Mouse (Mus musculus): Measurements from ENCODE around the gene Ksr1.

Gene Ksr1

DNA sequence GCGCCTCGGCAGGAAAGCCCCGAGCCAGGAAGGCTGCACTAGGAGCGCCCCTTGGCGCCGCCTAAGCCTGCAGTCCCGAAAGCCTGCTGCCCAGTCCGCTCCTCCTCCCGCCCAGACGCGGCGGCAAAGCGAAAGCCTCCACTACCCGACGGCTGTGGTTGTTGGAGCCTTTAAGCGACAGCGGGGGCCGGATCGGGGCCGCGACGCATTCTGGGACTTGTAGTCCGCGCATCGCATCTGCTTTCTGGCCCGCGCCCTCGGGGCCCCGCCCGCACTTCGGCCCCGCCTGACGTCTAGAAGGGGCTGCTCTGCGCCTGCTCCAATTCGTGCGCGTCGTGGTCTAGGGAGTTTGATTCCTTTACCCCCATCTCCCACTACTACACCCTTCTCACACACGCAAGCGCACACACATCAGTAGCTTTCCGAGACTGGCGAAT is at the start of gene Ksr1:
TSS of gene Ksr1 (minus strand) at position 77 of the 437 bp plus-strand sequence.
- DNase-seq (ENCODE audit: low read depth), result peak; percentile 97

DNA sequence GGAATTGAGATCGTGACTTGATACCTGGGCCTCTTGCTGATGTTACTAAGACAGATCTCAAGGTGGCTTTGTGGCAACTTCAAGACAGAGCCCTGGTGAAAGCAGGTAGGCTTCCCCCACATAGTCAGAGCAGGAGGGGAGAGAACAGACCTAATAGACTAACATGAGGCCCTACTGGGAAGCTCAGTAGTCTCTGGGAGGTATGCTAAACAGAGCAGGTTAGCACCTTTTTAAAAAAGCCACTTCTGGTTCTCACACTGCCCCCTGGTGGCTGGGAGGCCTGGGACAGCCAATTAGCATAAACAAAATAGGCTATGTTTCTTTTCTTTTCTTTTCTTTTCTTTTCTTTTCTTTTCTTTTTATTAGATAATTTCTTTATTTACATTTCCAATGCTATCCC is 46.0 kb upstream of the Ksr1 start:
- DNase-seq (ENCODE audit: low read depth), result no peak

DNA sequence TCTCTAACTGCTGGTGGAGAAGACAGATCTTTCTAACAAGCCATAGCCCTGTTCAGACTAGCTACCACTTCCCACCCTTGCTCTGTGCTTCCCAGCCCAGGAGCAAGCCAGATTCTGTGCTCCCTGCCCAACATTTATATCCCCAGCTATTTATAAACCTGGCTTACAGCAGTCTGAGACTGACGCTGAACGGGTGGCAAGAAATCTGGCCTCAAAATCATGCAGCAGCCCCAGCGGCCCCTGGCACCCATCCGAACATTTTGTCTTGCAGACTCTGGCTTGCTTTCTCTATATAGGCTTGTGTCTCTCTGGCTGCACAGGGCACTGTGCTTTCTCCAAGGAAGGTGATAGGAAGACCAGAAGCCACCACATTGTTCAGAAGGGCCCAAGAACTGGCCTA is 45.0 kb upstream of the Ksr1 start:
- no peak for DNase-seq (ENCODE audit: low read depth)

DNA sequence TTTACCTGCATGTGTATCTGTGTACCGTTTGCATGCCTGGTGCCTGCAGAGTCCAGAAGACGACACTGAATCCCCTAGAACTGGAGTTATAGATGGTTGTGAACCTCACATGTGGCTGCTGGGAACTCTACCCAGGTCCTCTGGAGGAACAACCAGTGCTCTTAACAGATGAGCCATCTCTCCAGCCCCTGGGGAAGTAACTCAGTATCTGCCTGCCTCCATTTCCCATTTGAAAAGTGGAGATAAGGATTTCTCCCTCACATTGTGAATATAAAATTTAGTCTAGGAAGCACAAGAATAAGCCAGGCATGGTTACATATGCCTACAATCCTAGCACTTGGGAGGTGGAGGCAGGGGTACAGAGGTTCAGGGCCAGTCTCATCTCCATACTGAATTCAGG is 44.0 kb upstream of the Ksr1 start:
- DNase-seq (ENCODE audit: low read depth), result no peak

DNA sequence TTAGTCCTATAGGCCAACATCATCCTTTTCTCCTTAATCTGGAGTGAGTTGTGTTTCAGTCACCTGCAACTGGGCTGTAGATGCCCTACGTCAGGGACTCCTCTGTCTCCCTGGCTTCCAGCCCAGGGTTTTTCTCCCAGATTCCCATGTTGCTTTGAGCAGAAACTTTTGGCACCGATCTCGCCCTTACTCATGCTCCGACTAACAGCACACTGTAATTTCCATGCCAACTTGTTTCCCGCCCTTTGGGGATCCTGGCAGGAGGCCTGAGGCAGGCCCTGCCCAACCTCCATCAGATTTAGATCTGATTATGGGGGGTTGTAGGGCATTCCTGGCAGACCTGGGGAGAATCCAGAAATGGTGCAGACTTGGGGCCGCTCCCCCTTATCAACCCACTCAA is 42.0 kb upstream of the Ksr1 start:
- DNase-seq (ENCODE audit: low read depth), result peak; percentile 99

DNA sequence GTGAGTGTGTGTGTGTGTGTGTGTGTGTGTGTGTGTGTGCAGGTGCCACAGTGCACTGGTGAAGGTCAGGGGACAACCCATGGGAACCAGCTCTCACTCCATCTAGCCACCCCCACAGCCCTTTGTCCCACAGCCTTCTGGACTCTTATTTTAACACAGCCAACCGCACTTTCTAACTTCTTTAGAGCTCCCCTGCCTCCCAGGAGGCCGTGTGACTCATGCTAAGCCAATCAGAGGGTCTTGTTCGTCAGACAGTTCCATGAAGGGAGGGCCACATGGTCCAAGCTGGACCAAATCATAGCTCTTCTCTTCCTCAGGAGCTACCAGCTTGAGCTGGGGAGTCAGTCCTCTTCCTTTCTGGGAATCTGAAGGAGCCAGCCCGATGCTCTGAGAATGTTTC is 41.1 kb upstream of the Ksr1 start:
- DNase-seq (ENCODE audit: low read depth), result peak; percentile 59

DNA sequence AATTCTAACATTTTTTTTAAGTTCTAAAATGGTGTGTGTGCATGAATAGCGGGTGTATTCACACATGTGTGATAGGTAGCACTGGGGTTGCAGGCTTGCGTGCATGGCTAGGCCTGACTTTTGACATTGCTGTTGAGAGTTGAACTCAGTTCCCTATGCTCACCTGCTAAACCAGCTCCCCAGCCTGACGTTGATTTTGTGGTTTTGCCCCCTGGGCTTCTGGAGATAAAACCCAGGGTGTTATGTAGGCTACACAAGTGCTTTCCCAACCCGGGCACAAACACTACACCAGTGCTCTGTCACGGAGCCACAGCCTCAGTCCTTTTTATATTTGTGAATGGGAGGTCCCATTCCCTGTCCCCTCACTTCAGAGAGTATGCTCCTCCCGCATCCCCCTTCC is 39.5 kb upstream of the Ksr1 start:
- no peak for DNase-seq (ENCODE audit: low read depth)

DNA sequence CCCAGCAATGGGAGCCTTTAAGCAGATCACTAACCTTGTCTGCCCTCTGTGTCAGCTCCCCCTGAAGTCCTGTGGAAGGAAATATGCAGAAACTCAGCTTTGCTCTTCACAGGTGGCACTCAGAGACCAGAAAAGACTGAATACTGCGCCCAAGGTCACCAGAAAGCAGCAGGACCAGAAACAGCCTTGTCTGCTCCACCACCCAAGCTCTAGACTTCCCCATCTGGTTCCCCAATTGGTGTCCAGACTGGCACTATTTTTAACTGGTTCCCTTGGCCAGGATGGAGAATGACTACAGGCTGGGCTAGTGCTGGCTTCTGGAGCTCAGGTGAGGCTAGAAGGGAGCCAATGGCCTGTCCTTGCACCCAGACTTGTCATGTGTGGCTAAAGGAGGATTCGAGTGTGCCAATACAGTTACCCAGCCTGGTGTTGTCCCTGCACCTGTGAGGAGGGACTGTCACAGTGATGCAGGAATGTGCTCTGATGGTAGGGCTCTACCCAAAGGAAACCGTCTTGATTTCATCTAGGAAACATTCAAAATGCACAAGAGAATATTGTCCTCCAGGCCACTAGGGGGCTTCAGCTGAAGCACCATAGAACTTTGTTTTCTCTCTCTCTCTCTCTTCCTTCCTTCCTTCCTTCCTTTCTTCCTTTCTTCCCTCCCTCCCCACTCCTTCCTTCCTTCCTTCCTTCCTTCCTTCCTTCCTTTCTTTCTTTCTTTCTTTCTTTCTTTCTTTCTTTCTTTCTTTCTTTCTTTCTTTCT is 38.1 kb upstream of the Ksr1 start:
- no peak for DNase-seq (ENCODE audit: low read depth)

DNA sequence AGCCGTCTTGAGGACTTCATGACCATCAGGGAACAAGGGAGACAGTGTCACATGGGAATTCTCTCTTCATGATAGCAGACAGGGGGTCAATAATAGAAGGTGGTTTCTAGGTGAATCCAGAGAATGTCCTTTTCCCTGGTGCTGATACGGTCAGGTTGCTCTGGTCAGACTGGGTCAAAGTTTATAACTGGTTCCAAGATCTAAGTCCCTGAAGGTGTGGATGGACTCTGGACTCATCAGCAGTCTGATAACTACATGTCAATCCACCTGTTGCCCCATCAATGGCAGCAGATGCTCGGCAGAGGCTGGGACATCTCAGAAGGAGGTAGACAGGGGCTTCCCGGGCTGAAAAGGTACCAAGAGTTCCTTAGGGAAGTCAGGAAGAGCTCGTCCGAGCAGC is 37.2 kb upstream of the Ksr1 start:
- no peak for DNase-seq (ENCODE audit: low read depth)

DNA sequence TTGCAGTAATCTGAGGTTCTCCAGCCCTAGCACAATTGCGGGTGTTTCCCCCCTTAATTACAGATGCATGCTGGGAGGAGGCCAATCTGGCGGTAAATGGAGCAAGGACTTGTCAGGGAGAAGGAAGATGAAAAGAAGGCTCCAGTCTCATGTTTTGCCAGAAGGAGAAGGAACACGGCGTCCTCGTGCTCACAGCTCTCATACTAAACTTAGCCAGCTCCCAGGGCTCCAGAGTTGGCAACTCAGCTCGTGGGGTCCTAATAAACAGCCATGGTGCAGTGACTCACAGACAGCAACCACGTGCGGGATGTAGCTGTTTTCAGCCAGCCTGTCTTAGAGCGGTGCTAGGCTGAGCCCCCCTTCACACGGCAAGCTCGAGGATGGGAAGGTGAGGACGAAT is 36.7 kb upstream of the Ksr1 start:
- DNase-seq (ENCODE audit: low read depth), result peak; percentile 45

DNA sequence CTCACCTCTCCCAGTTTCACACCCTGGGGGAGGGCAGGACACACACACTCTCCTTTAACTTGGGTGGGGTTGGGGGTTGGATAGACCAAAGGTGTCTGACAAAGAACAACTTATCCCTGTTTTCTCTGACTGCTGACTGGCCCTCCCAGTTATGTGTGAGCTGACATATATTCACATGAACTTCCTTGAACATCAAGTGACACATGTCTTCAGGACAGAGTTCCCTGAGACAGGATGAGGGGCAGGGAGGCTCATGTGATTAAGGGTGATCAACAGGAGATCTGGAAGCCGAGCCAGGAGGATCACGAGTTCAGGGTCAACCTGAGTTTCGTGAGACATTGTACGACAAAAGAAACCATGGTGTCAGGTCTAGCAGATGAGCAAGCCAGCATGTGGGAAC is 35.7 kb upstream of the Ksr1 start:
- no peak for DNase-seq (ENCODE audit: low read depth)

DNA sequence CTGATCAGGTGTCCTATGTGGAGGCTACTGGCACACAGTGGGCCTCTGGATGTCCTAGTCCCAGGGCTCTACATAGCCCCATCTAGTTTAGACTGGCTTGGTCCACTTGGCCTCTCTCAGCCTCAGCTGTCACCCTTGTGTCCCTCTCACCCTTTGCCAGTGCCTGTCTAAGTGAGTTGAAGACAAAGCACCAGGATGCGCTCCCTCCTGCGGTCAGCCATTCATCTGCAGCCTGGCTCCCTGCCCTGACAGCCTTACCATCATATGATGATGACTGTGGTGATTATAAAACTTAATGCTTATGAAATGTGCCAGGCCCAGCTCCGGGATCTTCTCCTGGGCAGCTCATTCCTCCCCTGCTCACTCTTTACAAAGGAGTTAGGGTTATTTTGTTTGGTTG is 30.5 kb upstream of the Ksr1 start:
- DNase-seq (ENCODE audit: low read depth), result peak; percentile 64

DNA sequence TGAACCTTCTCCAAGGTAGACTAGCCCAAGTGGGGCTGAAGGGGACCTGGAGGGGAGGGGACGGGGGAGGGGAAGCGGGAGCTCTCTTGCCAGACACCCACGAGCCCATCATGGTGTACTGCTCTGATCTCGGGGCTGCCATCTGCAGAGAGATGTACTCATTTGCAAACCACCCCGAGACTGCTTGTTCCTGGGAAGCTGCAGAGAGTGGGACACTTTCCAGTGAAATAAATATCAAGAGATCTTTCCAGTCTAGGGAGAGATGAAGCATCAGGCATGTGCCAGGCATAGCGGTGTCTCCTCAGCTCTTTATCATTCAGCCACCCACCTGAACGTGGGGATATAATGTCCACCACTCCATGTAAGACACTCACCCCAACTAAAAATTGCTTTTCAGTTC is 25.8 kb upstream of the Ksr1 start:
- no peak for DNase-seq (ENCODE audit: low read depth)

DNA sequence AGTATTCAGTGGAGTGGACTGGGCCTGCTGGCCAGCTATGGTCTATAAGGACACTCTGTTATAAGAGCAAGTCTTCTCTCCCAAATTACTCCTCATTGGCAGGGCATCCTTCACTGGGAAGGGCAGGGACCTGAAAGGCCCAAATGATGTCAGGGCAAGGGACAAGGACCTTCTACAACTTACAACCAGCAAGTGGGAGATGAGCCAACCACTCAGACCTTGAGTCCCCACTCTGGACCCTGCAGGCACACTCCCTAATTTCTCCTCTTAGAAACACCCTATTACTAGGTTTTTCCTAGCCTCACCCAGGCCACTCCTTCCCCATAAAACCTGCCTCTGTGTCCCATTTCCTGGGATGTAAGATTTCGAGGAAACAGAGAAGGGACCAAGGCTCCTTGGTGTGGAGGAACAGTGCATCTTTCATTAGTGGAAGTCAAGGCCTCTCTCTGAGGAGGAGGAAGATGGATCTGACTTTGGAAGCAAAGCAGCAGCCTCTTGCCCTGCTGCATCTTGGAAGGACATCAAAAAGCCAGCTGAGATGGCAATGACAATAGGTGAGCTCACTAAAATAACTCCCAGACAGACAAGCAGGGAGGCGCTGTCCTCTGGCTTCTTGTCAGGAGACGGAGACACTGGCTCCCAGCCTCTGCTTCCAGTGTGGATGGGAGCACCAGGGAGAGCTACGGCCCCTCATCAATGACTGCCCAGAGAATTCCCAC is 20.5 kb upstream of the Ksr1 start:
- DNase-seq (ENCODE audit: low read depth), result no peak

DNA sequence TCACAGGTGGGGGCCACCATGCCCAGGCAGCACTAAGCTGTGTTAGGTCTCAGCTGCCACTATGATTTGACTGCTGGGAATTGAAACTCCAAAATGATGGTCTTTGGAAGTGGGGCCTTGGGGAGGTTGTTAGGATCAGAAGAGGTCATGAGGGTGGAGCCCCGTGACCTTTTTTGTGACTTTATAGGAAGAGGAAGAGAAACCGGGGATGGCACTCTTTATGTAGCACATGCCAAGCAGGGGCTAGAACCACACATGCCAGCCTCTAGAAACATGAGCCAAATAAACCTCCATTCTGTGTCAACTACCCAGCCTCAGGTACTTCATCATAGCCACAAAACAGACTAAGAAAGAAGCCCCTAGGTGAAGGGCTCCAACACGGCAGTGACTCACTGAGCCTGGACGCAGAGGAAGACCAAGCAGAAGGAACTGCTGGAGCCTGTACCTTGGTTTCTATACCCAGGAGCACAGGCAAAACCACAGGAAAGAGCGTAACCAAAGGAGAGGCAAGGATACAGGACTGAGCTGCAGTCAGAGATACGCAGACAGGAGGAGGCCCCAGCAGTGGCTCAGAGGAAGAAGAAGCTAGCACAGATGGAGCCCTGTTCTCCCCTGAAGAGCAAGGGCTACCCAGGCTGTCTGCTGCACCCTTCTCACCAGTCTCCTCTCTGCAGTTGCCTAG is 15.0 kb upstream of the Ksr1 start:
- DNase-seq (ENCODE audit: low read depth), result no peak

DNA sequence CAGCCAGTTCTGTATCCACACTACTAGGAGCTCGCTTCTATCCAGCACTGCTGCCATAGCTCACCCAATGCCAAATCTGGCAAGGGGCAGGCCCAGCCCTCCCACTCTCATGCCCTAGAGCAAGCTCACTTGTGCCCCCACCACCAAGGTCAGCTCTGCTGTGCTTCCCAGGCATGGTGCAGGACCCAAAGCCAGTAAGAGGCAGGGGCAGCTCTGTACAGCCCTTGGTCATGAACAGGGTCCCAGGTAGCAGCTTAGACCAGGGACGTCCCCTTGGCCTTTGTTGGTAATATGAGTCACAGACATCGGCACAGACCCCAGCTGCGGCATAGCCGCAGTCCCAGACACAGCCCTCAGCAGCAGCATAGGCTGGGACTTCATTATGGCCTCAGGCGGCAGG is 13.9 kb upstream of the Ksr1 start:
- no peak for DNase-seq (ENCODE audit: low read depth)

DNA sequence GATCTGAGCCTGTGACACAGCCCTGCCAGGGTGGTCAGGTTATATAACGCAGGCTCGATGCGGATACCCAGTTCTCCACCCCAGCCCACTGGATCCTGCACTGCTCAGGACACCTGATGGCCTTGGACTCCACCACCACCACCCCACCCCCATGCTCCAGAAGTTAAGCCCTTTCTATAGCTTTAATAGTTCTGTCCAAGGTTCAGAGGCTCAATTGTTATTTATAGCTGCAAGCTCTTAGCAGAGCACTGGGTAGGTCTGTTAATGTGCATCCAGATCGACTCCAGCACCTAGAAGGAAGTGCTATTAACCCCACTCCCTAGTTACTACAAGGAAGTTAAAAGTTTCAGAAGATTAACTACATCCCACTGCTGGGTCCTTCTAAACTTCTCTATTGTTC is 11.5 kb upstream of the Ksr1 start:
- no peak for DNase-seq (ENCODE audit: low read depth)

DNA sequence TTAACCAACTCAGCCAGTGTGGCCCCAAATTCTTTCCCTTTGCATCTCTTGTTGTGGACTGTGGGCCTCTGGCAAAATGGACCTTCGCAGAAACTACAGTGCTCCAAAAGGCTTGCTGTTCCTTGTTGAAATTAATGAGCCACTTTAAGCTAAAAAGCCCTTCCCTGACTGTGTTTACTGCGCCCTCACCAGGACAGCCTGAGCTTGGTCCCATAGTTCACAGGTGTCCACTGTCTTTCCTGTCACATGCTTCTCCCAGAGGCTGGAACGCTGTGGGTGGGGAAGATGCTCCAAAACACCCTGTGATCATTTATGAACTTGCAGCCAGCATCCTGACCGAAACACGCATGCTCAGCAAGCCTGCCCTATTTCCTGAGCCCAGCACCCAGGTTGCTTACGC is 9.1 kb upstream of the Ksr1 start:
- no peak for DNase-seq (ENCODE audit: low read depth)

DNA sequence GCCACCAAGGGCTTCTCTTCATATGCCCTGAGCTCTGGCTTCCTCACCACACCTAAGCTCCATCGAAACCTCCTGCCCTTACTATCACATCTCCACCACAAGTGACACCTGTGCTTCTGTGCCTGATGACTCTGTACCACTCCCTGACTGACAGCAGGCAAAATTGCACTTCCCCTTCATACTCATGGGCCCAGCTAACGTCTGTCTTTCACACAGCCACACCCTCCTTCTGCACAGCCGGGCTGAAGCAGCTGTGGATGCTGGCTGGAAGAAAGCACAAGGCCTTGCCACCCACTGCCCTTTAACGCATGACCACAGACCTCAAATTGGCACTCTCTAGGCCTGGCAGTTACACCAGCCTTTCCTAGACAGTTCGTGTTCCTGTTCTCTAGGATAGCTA is 6.5 kb upstream of the Ksr1 start:
- peak; percentile 17 for DNase-seq (ENCODE audit: low read depth)

DNA sequence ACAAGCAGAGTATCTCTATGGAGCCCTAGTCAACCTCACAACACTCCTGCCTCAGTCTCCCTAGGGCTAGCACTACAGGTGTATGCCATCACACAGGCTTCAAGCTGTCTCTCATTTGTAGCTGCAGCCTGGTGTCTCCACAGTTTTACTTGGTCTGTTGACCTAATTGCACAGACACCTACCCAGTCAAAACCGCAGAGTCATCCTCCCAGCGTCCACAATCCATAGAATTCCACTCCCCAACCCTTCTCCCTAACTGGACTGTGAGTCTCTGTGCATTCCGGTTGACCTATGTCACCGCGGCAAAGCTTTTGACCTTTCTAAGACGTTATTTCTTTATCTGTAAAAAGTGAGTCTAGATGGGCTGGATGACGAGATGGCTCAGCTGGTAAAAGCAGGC is 5.7 kb upstream of the Ksr1 start:
- DNase-seq (ENCODE audit: low read depth), result no peak

DNA sequence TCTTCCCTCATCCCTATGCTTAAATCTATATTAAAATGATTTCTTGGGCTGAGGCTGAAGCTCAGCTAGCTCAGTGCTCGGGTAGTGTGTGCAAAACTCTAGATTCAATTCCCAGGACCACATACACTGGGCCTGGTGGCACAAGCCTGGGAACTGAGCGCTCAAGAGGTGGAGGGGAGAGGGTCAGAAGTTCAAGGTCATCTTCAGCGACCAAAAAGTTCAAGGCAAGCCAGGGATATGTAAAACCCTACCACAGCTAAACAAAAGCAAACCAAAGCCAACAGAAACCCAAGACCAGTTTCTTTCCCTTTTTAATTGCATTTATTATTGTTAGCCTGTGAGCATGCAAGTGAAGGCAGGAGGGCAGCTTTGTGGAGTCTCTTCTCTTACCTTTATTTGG is 4.1 kb upstream of the Ksr1 start:
- no peak for DNase-seq (ENCODE audit: low read depth)

DNA sequence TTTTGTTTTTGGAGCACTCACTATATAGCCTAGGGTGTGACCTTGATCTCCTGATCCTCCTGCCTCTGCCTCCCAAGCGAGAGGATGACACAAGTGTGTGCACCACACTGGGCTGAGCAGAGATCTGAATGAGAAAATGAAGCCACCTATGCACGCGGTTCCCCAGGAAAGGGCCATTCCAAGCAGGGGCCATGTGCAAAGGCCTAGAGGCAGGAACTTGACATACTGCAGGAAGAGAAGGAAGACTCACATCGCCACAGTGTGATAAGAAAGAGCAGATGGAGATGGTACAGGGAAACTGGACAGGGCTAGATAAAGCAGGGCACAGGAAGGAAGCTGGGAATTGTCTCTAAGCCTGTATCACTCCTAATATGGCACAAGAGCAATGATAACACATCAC is 3.1 kb upstream of the Ksr1 start:
- DNase-seq (ENCODE audit: low read depth), result no peak

DNA sequence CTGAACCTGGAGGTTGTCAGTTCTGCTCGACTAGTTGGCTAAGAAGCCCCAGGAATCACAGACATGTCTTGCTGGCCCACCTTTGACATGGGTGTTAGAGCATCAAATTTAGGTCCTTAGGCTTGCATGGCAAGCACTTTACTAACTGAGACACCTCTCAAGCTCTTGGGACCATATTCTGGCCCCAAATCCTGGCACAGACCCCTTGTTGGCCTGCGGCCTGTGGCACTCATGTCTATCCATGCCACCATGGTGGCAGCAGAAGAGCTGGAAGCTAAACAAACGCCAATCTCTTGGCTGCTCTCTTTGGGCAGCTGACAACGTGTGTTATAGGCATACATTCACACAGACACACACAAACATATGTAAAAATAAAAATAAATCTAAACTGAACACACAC is 2.6 kb upstream of the Ksr1 start:
- DNase-seq (ENCODE audit: low read depth), result no peak

Measured in NIH3T3 (cell line).